Mouse (Mus musculus): ENCODE data around the gene Gpr12.

DNA sequence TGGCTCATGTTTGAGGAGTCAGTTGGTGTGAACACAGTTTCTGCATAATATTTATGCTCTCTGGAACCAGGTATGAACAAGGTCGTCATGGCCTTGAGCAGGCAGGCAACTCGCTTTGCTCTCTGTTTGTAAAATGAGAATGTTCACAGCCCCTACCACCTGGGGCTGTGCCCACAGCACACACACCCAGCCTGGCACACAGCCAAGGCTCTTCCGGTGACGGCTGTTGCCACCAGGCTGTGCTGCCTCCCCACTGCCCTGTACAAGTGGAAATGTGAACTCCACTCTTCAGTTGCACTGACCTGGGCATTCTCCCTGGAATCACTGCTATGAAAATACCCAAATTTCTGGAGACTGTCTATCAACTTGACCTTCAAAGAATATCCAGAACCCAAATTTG is 5.9 kb upstream of the Gpr12 start:
- no peak for TF ChIP-seq CTCF (IDR thresholded peaks at IDR 0.05; ENCODE audit: control insufficient read depth, insufficient read depth, low read length)
- no peak for TF ChIP-seq POLR2A (IDR thresholded peaks at IDR 0.05; ENCODE audit: borderline replicate concordance, control insufficient read depth, low read depth, low read length)

All from bone marrow, adult 2 months (tissue).